Mouse (Mus musculus) 3134 (cell line): ENCODE results near the gene Erbb3.
"Not testable (repeated sequence)": the region's sequence is repeated elsewhere in the genome, so short reads cannot be mapped to it uniquely, and the experiment has no call there.

ENCODE experiments used
- DNase-seq: peaks from one replicate; pipeline ENCODE4 v3.0.0-alpha.2; 2011; ENCODE audit warnings: low spot score; ENCODE audit not compliant: insufficient read length; ENCODE audit errors: extremely low read depth

Gene Erbb3

DNA sequence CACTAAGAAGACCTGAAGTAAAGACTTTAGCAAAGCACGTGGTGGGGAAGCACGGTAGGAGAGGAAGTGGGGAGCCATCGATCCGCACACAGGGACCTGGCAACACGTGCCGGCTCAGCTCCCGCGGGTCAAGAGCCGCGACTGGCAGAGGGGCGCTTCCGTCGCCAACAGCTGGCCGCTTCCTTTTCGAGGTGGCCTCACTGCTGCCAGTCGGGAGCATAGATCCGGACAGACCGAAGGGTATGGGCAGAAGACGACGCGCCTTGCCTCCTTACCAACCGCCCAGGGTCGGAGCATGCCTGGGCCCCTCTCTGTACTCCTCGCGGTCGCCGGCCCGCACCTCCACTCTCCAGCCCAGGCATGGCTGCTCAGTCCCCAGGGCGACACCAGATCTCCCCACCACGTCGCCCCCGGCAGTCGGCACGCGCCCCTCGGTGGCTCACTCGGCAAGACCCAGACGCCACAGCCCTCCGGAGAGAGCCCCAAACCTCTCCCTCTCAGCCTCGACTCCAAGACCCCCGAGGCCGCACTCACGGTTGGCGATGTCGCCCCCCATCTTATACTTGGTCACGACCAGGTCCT is 24.2 kb downstream of the Erbb3 start:
- DNase-seq, result peak; percentile 68

GRCm38 (mm10) chr10:128563544-128563943 is 25.9 kb downstream of the Erbb3 start:
- DNase-seq, result no peak

GRCm38 (mm10) chr10:128556963-128557362 is 32.5 kb downstream of the Erbb3 start:
- no peak for DNase-seq

- peak; percentile 42 for DNase-seq
These were observed 33.2 kb downstream of the Erbb3 start for GRCm38 (mm10) chr10:128556286-128556685.

GRCm38 (mm10) chr10:128555567-128555966 is 33.9 kb downstream of the Erbb3 start:
- DNase-seq, result not testable (repeated sequence)

DNA sequence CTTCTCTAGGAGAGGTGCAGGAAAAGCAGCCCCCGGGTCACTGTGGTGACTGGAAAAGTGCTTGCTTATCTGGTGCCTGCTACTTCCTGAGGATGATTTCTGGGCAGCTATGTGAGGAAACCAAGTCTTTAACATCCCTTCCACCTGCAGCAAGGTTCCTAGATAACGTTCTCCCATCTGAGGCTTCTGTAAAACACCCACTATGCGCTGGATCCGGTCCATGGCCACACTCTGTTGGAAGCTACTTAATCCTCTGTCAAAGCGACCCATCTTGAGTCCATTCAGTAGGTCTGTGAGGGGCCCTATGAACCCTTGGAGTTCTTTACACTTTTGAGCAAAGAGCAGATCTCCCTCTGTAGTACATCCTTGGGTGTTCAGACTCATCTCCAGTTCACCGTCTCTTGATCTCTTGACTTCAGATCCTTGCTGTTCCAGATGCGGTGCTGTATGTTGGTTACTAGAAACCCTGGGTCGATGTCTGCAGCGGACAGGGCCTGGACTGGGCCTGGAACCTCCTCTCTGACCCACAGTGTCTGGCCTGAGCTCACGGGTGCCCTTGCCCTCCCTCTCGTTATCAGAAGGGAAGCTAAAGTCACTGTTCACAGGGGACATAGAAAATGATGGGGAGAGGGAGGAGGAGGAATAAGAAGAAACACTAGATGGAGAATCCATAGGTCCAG is 39.2 kb downstream of the Erbb3 start:
- DNase-seq, result not testable (repeated sequence)

DNA sequence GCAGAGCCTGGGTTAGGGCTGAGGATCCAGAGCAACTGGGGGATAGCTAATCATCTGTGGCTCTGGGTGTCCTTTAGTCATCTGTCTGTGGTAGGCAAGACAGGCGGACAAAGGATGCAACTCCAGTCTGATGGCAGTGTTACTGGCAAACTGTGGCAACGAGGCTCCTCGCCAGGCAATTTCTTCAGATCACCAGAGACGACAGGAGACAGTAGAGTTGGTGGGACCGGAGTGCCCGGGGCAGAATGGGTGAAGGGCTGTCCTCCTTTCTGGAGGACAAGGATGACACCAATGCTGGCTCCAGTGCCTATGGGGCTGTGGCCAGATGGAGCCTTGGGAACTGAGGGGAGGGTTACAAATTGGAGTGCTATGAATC is 39.8 kb downstream of the Erbb3 start:
- not testable (repeated sequence) for DNase-seq

DNA sequence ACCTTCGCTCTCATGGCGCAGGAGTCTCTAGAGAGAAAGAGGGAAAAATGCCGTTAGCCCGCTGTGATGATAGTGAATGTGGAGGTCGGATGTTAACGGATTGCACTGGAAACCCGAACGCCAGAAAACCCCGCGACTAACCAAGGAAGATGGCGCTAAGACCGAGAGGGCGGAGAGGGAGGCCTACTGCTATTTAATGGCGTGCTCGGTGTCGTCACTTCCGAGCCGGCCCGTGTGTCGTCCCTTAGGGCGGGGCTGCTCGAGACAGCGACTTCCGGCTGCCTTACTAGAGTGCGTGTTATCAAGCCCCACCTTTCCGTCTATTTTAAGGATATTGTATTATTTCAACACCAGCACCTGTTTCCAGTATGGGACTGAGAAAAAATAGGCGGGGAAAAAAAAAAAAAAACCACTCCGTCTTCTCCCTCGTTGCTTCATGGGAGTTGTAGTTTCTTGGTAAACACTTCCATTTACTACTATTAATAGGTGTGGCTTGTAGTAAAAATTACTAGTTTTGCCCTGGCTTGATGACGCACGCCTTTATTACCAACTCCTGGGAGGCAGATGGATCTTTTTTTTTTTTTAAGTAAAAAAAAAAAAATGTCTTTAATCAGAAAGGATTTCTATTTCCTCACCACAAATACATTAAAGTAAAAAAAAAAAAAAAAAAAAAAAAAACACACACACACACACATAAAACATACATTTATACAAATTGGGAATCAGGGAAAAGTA is 40.3 kb downstream of the Erbb3 start, which contains the start of gene Rpl41:
Gene Rpl41 (minus strand): TSS at position 359 of the 735 bp plus-strand sequence.
- DNase-seq, result peak; percentile 98

- DNase-seq, result peak; percentile 32
These were observed 41.2 kb downstream of the Erbb3 start for GRCm38 (mm10) chr10:128548051-128548791.

DNA sequence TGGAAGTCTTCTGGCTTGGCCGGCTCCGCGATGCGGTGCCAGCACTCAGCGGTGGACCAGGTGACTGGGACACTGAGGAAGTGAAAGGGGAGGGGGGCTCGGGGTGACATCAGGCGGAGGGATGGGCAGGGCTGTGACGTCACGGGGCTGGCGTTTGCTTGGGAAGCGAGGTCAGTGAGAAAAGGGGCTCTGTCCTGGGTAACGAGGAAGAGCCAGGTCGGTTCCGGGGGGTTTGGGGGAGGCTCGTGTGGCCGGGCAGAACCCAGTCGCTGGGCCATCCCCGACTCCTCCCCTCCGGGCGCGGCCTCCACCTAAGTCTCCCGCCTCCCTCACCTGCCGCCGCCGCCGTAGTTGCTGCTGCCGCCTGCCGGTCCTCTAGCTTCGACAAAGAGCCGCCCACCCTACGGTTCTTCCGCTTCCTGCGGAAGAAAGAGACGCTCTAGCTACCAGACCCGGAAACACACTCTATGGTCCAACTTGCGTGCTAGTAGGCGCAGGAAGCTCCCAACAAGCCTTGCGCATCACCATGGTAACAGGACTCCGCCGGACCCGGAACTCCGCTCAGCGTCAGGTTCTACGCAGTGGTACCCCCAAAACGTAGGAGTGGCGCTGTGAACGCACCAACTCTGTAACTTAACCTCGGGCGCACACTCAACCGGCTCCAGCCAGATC is 42.0 kb downstream of the Erbb3 start, which contains the start of gene Zc3h10:
Gene Zc3h10 (minus strand): TSS at position 414 of the 672 bp plus-strand sequence.
- peak; percentile 96 for DNase-seq

DNA sequence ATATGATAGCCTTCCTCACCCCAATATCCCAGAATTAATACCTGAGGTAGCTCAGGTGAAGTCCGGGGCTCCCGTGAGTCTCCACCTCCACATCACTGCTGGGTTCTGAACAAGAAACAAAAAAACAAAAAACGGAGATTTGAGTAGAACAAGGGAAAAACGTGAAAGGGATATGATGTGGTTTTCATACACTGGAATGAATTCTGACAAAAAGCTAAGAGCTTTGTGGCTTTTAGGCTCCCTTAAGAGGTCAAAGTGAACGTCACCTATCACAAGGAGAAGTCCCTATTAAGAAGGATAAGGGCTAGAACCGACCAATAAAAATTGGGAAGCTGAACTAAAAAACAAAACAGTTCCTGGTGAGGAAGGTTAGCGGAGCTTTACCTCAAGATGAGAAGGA is 42.7 kb downstream of the Erbb3 start:
- DNase-seq, result no peak

- peak; percentile 44 for DNase-seq
These were observed 43.1 kb downstream of the Erbb3 start for GRCm38 (mm10) chr10:128546361-128546760.

GRCm38 (mm10) chr10:128545570-128545898 is 43.9 kb downstream of the Erbb3 start:
- no peak for DNase-seq

DNA sequence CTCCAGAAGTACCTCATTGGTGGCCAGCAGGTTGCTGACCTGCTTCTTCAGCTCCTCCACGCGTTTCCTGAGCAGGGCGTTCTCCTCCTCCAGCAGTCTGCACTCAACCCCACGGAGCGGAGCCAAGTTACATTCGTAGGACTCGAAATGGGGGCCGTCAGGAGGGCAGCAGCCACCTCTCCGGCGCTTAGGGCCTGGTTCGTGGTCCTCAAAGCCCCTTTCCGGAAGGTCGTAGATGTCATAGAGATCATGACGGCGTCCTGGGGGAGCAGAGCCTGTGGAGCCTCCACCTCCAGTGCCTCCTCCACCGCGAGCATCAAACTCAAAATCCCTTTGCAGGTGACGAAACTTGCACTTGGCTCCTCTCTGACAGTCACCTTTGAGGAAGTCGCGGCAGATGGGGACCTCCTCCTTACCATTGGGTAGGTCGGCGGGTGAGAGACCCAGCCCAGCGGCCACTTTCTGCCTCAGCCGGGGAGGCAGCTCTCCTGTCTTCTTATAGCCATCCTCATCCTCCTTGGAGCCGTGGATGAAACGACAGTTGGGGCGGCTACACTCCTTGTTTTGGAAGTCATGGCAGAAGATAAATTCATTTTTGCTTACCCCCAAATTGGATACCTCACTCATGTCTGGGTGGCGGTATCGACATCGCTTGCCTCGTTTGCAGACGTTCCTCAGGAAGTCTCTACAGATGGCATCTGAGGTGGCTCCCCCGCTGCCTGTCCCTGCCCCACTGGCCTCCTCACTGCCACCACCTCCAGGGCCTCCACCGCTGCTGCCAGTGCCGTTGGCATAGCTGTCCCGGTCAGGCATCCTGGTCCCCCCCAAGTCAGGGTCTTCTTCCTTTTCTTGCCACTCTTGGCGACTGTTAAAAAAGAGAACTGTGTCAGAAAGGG is 44.5 kb downstream of the Erbb3 start:
- no peak for DNase-seq

GRCm38 (mm10) chr10:128544151-128544657 is 45.2 kb downstream of the Erbb3 start:
- no peak for DNase-seq

DNA sequence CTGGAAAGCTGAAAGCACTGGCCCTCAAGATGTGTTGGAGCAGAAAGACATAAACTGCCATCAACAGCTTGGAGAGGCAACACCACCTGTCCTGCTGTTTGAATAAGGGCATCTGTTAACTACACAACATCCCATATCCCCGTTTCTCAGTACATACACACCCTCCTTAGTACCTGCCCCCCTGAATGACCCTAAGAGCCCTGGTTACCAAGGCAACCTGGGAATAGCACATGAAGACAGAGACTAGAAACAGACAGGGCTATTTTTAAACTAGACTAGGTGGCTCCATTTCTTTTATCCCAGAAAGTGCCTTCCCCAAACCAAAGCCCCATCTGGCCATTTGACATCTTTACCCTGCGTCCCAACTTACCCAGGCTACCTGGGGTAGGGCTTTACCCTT is 46.4 kb downstream of the Erbb3 start:
- DNase-seq, result no peak

GRCm38 (mm10) chr10:128538340-128538870 is 51.0 kb downstream of the Erbb3 start:
- DNase-seq, result no peak

- DNase-seq, result peak; percentile 75
These were observed 53.0 kb downstream of the Erbb3 start for GRCm38 (mm10) chr10:128536266-128536940.
